Mouse (Mus musculus) mouse trophoblast stem cell (cell line): ENCODE data around the gene Ankub1.

ENCODE experiments used
- in situ Hi-C, 2 experiments: fragments of 300-500 bp; cut with MseI, MboI; formaldehyde crosslinking; loops; 2 replicates in 1 of 2; 3 replicates in 1 of 2; pipeline ENCODE4 v1.15.1; 2025

Gene Ankub1

DNA sequence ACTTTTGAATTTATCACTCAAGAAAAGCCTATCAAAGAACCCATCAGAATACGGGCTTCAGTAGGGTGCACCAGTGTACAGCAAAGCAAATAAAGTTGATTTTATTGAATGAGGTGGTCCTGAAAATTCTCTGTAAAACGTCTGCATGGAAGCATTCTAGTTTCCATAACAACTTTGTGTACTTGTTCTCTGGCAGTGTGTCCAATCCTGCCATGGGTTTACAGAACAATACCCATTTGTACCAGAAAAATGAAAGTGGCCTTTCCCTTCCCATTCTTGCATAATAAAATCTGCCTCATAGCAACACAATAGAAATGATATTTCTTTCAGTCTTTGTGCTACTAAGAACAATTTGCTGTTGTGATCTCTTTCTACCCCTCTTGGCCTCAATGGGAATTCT, at the start of gene Ankub1:
Ankub1 (minus strand) TSS at position 81 of the 400 bp plus-strand sequence.
- in situ Hi-C loops = no loop called here

DNA sequence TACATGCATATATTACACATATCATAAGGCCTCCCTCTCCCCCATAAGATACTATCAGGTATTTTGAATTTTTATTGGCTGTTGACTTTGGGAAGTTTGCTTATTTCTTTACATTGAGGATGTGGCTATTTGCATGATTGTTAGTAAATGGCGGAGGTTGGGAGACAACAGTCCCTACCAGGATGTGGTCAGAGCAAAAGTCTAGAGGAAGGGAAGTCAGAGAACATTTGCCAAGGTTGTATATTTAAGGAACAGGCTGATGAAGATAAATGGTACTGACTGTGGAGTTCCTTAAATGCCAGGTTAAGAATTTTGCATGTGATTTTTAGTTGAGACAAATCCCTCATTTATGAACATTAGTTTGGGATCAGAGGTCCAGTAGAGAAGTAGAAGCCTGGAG, 47.2 kb upstream of the Ankub1 start:
- in situ Hi-C loops = no loop called here

DNA sequence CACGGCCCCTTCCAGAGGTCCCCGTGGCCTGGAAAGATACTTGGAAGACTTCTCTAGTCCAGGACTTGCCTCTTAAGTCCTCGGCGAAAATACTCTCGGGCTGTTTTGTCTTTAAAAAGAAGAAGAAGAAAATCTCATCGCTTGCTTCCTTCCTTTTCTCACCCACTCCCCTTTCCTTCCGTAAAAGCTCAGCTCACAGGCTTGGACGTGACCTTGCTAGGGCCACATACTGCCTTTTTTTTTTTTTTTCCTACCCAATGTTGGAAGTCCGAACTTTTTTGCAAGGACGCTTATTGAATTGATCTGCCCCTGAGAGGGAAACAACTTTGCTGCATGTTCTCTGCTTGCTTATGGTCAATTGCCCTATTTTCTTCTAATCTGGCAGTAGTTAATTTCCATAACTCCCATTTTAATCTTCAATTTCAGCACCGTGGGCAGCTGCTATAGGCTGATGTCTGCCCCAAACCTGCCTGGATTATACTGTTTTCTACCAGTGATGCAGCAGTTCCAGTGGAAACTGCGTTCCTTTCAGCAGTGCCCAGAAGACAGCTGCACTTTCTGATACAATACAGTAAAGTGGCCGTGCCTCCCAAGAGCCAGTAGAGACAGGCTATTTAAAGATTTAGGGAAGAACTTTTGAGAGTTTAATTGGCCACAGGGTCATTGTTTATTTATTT, 44.0 kb upstream of the Ankub1 start:
- in situ Hi-C loops = no loop called here

DNA sequence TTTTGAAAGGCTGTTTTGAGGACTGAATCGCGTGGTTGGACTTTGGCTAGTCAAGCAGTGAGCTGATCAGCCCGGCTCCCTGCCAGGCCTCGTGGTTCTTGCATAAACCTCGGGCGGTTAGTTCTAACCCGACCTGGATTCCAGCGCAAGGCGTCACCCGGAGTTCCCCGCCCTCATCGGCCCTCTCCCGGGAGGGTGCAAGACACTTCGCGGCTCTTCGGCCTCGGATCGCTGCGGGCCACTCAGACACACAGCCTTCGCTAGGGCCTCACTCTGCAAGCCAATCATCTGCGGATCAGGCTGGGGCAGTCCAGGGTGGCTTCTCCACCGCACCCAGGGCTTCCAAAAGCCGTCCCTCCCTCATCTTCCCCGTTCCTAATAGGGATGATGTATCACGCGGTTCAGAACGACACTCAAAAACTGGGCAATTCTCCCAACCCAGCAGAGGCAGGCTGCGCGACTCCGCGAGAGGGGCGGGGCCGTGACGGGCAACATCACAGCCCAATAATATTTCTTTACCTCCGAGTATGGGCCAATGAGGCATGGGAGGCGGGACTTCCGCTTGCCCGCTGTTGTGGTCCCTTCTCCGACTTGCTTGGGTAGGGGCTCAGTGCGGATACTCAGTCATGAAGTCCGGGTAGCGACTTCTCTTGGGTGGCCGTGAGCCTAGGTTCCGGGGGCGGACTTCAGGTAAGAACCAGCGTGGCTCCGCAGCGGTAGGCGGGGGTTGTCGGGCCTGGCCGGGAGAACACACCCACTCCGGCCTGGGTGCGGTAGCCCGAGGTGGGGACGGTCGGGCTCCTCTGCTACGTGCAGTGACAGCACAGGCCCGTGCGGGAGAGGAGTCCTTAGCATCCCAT, 43.1 kb upstream of the Ankub1 start, which contains the start of gene Rnf13:
Rnf13 (plus strand) TSS at position 552 of the 860 bp plus-strand sequence.
- in situ Hi-C loops = no loop called here

DNA sequence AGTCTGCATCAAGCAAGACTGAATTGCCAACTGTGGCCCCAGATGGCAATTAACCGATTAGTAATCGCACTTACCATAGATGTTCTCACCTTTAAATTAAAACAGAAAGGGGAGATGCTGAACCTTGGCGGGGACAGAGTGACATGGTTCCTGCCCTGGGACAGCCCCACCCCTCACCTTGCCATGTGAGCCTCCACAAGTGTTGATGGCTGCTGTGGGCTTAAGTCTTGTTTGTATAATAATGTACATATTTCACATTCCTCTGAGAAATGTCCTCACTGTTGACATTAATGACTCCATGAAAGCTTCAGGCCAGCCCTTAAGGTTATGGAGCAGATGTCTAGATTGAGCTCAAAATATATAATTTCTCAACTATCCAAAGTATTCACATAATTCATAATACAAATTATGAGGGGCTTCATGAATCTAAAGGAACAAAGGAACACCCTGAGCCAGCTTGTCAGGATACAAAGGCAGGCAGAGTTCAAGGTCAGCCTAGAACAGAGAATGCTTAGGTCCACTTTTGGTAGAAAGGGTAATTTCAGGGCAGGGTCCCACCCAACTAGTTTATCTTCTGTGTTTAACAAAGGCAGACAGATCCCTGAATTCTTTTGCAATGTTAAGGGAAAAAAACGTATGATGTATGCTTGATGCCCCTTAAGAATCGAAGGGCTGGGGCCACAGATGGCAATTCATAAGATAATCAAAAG, 39.8 kb upstream of the Ankub1 start:
- in situ Hi-C loops = no loop called here

DNA sequence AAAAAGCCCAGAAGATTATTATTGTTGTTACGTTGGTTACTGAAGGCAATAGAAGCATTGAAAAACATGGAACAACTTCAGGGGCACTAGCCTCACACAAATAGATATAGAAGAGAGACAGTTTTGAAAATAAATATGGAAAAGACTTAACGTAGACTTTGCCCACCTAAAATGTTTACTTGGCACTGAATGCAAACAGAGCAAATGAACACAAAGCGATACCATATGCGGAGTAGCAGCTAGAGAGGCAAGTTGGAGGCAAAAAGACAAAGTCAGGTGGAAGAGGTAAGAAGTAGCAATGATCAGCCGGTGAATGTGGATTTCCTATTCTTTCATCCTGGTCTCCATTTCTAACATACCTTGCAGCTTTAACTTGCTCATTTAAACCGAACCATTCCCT, 21.6 kb upstream of the Ankub1 start:
- in situ Hi-C loops = no loop called here

DNA sequence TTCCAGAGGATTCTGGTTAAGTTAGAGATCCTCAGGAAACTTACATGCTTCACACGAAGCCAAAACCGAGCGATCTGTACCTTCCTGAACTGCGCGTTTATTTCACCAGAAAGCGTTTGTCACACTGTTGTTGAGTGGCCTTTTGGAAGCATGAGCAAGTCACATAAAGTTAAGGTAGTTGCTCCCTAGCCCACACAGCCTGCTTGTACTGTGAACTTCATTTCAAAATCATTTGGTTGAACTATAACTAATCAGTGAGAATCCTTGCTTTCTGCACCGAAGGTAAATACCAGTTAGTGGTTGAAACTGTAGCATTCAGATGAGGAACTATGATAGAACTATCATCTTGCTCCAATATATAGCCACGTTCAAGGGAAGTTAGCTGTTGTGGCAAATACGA, 4.2 kb upstream of the Ankub1 start:
- in situ Hi-C loops = no loop called here

DNA sequence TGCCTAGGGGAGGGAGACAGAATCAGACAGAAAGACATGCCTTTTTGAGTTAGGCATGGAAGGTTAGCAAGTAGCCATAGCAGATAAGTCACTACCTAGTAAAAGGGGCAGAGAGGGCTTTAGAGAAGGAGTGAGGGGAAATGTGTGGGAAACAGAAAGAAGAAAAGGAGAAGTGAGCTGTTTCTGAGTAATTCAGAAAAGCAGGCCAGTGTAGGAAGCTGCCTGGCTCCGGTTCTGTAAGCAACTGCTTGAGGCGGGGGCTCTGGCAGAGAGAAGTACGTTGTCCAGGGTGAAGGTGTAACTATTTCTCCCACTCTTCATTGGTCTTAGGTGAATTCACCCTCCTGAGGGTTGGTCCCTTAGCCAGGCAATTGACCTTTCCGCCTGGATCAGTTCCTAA, 3.6 kb upstream of the Ankub1 start:
- in situ Hi-C loops = no loop called here

DNA sequence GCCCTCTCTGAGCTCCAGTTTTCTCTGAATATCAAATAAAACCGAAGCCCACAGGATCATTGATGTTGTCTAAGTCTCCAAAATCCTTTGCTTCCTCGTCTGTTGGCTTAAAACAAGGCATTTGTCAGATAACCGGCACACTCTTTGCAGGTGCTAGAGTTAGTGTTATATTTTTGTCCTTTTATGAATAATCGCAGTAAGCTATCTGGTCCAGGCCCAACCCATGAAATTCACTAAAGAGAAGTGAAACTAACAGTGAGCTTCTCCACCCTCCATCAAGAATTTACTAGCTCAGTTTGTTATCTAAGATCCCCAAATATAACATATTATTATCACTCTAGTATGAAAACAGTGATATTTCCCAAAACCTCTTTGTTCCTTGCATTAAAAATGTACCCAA, 827 bp downstream of the Ankub1 start:
- in situ Hi-C loops = no loop called here

DNA sequence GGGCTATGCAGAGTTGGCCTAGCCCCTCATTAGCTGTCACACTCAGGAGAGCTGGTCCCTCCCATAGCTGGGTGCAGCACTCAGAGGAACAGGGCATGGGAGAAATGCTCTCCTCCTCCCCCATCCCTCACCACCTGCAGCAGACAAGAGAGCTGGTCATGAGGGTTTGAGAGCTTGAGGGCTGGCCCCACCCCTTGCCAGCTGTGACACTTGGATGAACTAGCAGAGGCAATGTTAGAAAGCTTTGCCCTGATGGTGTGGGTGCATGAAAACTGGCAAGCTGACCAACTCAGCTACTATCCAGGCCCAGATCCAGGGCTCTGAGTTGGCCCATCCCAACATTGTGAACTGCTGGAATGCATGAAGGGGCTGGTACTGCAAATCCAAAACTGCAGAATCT, 14.8 kb downstream of the Ankub1 start:
- in situ Hi-C loops = no loop called here

DNA sequence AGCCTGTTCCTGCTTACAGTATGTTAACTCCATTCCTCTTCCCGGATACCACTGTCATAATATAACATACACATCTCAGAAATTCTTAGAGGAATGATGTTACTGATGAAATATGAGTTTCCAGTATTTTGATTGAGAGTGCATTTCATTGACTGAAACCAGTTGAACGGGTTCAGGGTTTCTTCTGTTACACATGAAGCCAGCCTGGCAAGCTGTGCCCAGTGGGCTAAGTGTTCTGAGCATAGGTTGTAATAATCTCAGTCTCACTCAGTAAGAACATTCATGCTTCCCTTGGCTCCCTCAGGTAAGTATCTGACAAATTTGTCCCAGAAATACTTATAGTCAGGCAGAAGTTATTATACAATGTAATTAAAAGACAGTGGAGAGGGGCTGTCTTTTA, 18.5 kb downstream of the Ankub1 start:
- in situ Hi-C loops = loop anchor here (25.0 kb wide), 1 partner anchor 438 kb away; no protein-coding TSS in a partner anchor

DNA sequence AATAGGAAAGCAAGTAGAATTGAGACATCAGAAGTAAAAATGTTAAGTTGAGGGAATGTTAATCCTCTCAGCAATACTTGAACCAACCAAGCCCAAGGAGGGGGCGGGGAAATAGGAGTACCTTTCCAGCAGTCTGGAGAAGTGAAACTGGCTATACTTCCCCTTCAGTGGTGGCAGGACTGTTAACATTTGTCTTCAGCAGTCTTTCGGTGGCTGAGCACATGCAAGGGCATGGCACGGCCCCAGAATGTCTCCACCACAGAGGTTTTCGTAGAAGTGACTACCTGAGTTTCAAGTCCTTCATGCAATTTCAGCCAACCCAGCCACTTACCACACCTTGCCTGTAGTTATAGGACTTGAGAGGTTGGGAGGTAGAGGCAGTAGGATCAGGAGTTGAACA, 19.0 kb downstream of the Ankub1 start:
- in situ Hi-C loops = loop anchor here (25.0 kb wide), 1 partner anchor 439 kb away; no protein-coding TSS in a partner anchor

DNA sequence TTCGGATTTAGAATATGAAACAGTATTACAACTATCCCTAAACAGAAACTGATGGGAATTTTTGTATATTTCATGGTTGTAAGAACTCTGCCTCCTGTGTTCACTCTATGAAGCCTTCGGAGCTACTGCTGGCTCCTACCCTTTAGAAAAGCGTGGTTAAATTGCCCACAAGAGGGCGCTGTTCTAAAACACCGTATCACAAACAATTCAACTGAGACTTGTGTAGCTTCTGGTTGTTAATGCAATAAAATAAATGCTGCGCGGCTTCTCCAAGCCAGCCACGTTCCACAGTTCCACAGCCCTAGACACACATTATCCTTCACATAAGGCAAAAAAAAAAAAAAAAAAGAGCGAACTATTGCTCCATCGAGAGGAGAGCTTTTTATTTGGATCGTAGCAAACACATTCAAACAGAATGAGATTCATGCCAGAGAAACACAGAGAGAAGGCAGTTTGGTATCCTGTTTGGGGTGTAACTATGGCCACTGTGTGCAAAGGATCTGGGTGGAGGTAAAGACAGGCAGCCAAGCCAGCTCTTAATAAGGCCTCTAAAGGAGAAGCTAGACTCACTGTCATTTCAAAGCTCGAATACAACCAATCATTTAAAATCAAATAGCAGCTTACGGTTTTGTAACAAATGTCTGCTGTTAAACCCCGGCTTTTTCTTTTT, 25.4 kb downstream of the Ankub1 start:
- in situ Hi-C loops = loop anchor here (10.0 to 25.0 kb wide), 2 partner anchors 158 to 445 kb away; no protein-coding TSS in a partner anchor

DNA sequence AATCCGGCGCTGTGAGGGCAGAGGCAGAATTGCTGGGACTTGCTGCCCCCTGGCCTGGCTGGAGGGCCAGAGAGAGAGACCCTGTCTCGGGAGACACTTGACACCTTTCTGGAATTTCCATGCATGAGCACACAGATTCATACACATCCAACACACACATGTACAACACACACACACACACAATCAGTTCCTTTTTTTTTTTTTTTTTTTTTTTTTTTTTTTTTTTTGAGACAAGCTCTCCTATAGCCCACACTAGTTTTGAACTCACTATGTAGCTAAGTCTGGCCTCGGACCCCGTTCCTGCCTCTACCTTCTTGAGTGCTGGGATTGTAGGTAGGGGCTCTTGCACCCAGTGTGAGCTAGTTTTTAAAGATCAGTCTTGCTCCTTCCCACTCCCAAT, 26.7 kb downstream of the Ankub1 start:
- in situ Hi-C loops = loop anchor here (10.0 to 25.0 kb wide), 2 partner anchors 159 to 446 kb away; no protein-coding TSS in a partner anchor

DNA sequence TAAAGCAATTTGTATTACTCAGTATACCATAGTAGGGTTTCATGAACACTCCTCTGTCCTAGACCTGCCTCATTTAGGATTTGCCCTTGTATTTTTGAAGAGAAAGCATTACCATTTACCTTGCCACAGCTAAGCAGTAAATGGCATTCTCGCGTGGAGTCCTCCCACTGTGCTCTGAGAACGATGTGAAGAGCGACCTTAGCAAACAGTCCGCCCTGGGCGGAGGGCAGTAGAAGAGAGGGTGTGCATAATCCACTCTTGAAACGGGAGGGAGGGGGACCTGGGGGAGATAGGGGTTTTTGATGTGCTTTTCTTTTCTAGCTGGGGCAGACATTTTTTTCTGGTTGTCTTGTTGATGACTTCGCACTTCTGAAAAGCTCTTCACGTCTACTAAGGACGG, 27.9 kb downstream of the Ankub1 start:
- in situ Hi-C loops = loop anchor here (10.0 to 25.0 kb wide), 2 partner anchors 160 to 448 kb away; no protein-coding TSS in a partner anchor

DNA sequence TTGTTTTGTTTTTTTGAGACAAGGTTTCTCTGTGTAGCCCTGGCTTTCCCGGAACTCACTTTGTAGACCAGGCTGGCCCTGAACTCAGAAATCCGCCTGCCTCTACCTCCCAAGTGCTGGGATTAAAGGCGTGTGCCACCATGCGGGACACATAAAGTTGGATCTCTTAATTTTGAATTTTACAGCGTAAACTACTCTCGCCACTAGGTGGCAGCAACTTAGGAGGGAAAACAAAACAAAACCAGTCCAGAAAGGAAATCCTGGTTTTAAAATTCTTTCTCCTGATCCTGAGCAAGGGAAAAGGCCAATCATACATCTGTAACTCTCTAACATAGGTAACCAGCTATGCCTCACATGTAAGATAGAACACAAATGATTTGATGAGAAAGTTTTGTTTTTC, 28.9 kb downstream of the Ankub1 start:
- in situ Hi-C loops = loop anchor here (10.0 to 25.0 kb wide), 2 partner anchors 161 to 449 kb away; no protein-coding TSS in a partner anchor

DNA sequence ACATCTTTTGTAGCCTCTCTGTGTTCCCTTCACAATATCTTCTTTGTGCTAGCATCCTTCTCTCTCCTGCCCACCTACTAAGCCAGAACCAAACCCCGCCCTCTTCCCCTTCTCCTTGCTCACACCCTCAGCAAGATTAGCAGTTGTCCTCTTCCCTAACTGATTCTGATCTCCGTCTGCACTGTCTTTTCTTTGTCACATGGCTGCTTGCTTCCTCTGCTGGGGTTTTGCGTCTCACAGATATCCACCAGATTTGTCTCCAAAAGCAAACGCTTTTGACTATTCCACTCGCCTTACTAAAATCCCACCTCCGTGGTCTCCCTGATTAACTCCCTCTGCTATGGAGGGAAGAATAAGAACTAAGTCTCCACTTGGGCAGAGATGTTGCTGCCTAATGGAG, 34.0 kb downstream of the Ankub1 start:
- in situ Hi-C loops = loop anchor here (25.0 kb wide), 1 partner anchor 454 kb away; no protein-coding TSS in a partner anchor

DNA sequence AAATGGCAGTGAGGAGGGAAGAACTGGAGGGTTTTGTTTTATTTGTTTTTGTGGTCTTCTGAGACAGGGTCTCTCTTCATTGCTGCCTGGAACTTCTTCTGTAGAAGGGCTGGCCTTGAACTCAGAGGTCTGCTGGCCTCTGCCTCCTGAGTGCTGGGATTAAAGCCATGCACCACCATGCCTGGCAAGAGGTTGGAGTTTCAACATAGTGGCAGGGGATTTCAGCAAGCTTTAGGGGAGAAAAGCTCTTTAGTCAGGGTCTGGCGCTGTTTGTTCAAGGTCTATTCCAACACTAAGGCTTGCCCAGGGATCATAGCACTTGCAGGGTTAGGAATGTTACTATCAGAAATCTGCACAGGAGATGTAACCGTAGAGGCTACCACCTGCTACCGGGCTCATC, 39.0 kb downstream of the Ankub1 start:
- in situ Hi-C loops = loop anchor here (25.0 kb wide), 1 partner anchor 459 kb away; no protein-coding TSS in a partner anchor

DNA sequence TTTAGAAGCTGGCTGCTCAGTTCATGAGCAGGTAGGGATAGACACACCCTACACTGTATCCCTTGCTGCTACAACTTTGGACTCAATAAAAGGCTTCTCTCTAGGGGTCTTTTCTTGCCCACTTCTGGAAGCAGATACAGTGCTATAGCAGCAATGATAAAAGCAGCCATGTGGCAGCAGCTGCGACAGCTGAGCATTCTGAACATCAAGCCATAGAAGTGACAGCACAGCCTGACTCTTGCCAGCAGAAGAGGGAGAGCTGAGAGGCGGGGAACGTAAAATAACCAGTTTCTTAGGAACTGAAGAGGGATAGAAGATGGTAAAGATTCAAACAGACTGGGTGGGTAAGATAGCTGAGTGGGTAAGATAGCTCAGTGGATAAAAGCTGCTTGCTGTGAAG, 40.1 kb downstream of the Ankub1 start:
- in situ Hi-C loops = loop anchor here (25.0 kb wide), 1 partner anchor 460 kb away; no protein-coding TSS in a partner anchor

DNA sequence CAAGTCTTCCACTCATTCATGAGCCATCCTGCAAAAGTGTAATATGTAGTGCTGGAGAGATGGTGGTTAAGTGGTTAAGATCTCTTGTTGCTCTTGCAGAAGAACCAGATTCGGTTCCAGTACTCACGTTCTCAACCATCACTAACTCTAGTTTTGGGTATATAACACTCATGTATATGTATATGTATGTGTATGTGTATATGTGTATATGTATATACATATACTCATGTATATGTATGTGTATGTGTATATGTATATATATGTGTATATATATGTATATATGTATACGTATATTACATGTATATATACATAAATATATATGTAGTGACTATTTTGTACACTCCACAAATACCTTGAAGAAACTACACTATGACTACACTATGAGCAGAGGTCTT, 40.7 kb downstream of the Ankub1 start:
- in situ Hi-C loops = loop anchor here (25.0 kb wide), 1 partner anchor 460 kb away; no protein-coding TSS in a partner anchor
